Mouse (Mus musculus) spleen, adult 2 months (tissue): Measurements from ENCODE around the gene Chrna5.

Source experiments
- CTCF ChIP-seq: fragments of 200-500 bp; IDR thresholded peaks from 2 replicates; pipeline ENCODE4 v1.5.1; 2011; ENCODE audit warnings: mild to moderate bottlenecking, inconsistent platforms; ENCODE audit not compliant: insufficient read depth, insufficient read length, insufficient replicate concordance; ENCODE audit errors: extremely low read depth
- POLR2A ChIP-seq: fragments of 200-500 bp; IDR thresholded peaks from 2 replicates; pipeline ENCODE4 v1.6.1; 2011; ENCODE audit warnings: low read depth, low read length, inconsistent platforms

DNA sequence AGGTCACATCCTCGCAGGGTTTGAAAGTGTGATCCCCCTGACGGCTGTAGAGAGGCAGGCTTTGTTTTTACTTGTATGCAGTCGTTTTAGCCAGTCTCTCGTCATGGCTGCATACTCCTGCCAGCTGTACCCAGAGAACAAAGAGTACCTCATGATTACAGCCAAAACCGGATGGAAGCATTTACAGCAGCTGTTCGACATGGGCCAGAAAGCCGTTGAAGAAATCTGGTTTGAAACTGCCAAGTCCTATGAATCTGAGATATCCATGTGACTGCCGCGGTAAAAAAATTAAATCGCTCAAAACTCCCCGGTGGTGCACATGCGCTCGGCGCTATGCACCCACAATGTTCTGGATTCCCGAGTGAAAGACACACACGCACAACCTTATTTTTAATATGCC lies 34.4 kb upstream of the Chrna5 start:
- TF ChIP-seq CTCF (no peak), POLR2A (no peak)
